Mouse (Mus musculus) brain, embryonic 14.5 days (tissue): ENCODE results near the gene F2.

Experiments
- CTCF ChIP-seq: fragments of 200-500 bp; IDR thresholded peaks from 2 replicates; pipeline ENCODE4 v1.5.1; 2012; ENCODE audit warnings: inconsistent platforms, mild to moderate bottlenecking, moderate library complexity, borderline replicate concordance; ENCODE audit not compliant: insufficient read depth, insufficient read length; ENCODE audit errors: extremely low read depth
- POLR2A ChIP-seq: fragments of 200-500 bp; IDR thresholded peaks from 2 replicates; pipeline ENCODE4 v1.6.1; 2012; ENCODE audit warnings: mild to moderate bottlenecking, inconsistent platforms, borderline replicate concordance; ENCODE audit not compliant: poor library complexity, insufficient read depth, insufficient read length, severe bottlenecking; ENCODE audit errors: extremely low read depth

DNA sequence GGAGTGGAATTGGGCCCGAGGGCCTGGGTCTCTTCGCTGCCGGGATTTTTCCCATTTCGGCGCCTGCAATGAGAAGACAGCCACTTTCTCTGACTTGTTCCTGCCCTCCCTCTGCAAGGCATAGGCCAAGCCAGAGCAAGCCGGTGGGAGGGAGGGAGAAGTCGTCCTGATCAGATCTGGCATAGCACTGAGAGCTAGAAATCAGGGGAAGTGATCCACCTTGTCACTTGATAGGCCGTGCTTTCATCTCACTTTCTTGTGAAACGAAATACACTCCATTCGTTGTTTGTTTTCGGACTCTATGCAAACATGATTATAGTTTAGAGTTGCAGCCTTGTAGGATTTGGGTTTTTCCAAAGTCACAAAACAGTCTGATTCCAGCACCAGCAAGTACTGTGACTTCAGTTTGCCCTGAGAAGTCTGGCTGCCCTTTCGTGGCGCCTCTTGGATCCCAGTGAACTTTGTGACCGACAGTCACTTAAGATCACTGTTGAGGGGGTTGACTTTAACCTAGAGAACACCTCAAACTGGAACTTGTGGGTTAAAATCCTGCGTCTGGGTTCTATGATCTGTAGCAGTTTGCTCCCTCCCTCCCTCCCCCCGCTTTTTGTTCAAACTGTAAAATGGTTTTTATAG, 14.3 kb upstream of the F2 start:
- TF ChIP-seq CTCF (no peak), POLR2A (no peak)
